Mouse (Mus musculus) neutrophil, adult 59 days (primary cell): ENCODE measurements around the gene Tnfrsf17. TPM values are rescaled to one million over a fixed set of nuclear protein-coding genes. Genes with fewer than 3 reads are reported as not detected.

ENCODE experiments used
- total RNA-seq, 2 experiments: library from RNA; stranded (reverse); gene quantifications; 1 replicate in 1 of 2; 2 replicates in 1 of 2; pipeline ENCODE4 v1.2.4; 2023

Tnfrsf17 gene
- under 1 TPM; 0.66 to 0.91 TPM for total RNA-seq

DNA sequence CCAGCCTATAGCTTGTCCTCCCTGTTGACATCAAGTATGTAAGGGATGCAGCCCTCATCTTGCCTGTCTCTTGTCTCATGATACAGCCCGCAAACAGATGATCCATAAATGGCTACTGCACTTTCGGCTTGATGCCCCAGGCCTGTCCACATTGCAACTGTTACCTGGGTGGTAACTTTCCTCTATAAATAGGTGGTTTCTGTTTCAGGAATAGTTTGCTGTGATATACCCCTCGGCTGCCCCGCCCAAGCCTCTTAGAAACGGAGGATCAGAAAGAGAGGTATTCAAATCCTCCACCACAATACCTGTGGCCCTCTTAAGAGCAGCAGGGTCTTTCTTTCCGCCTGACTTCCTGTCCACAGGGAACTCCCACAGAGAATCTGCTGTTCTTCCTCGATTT lies at the start of gene Tnfrsf17:
Gene Tnfrsf17 (plus strand): TSS at position 301 of the 400 bp plus-strand sequence.

DNA sequence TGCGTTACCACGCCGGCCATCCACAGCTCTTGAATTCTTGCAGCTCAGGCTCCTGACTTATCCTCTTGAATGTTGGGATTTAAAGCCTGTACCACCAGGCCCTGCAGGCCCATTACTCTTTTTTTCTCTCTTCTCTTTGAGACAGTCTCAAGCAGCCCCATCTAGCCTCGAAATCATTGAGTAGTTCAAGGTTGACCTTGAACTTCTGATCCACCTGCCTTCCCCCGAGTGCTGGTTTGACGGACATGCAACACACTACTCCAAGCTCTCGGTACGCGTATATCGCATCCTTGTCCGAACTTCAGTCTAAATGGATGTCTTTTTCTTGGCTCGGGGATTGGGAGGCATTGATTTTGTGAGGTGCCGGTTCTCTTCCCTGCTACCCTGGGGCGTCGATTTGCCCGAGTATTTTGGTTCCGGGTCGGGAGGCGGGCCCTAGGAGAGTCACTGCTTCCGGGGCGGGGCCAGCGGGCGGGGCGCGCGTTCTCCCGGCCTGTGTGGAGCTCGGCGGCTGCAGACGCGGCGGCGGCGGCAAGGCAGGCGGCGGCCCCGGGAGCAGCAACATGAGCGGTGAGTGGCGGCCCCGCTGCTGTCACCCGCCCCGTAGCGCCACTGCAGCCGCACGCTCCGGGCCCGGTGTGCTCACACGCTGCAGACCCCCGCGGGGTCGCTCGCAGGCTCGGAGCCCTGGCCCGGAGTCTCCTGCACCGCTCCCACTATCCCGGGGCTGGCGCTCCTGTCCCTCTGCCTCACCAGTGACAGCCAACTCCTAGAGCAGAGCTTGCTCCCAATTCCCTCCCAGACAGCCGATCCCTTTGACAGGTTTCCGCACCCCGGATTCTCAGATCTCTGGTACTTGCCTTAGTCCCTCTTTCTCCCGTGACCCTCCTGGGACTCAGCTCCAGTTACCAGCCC lies 9.1 kb downstream of the Tnfrsf17 start, which contains the start of gene Snx29:
Gene Snx29 (plus strand): TSS at position 500 of the 915 bp plus-strand sequence.

Other genes with a start within 250 kb of the Tnfrsf17 start
- 100 to 1,000 TPM; 353 to 366 TPM for gene Litaf, start 247.7 kb upstream of the Tnfrsf17 start, total RNA-seq
- gene Txndc11, start 179.2 kb upstream of the Tnfrsf17 start, total RNA-seq: 10 to 100 TPM; 25.5 to 27.1 TPM
- 100 to 1,000 TPM; 184 to 201 TPM for gene Zc3h7a, start 137.4 kb upstream of the Tnfrsf17 start, total RNA-seq
- 10 to 100 TPM; 31.9 to 32.5 TPM for gene Rsl1d1, start 110.5 kb upstream of the Tnfrsf17 start, total RNA-seq
- 10 to 100 TPM; 37.5 to 38.6 TPM for gene Gspt1, start 59.5 kb upstream of the Tnfrsf17 start, total RNA-seq
- 10 to 100 TPM; 22.6 to 32.8 TPM for gene Snx29, start 9.1 kb downstream of the Tnfrsf17 start, total RNA-seq